Mouse (Mus musculus) gastrocnemius, postnatal 10 days (tissue): Measurements from ENCODE around the gene Olfr13. TPM values are rescaled to one million over a fixed set of nuclear protein-coding genes. Genes with fewer than 3 reads are reported as not detected.
"Not testable (repeated sequence)": the region's sequence is repeated elsewhere in the genome, so short reads cannot be mapped to it uniquely, and the experiment has no call there.

ENCODE experiments used
- DNase-seq: peaks from one replicate; pipeline ENCODE4 v3.0.0; 2021; ENCODE audit warnings: mixed read lengths
- long read RNA-seq, 2 experiments: library from polyadenylated mRNA; stranded (forward); transcript quantifications; one replicate each; pipeline ENCODE4 v2.0.0; 2021
- total RNA-seq, 2 experiments: library from RNA; stranded (reverse); gene quantifications; 2 replicates each; pipeline ENCODE4 v1.2.3; 2021

The Olfr13 gene
- total RNA-seq = not detected
- long read RNA-seq, experiment 1 = 0 reads
- long read RNA-seq, experiment 2 = 0 reads

DNA sequence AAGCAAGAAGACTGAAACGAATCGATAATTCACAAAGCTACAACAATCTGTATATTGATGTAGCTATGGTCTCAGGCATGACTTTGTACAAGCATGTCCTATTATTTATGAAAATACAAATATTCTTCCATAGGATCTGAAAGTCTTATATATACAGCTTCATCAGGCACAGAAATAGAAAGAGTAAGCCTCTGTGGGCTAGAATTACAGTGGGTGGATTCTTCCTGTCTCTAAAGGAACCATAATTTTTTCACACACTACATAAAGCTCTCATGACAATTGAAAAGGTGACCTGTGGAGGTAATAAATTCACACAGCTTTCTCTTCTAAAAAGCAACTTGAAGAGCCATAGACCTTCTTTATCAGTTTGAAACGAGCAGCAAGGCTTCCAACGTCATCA, at the start of gene Olfr13:
Gene Olfr13 (plus strand): TSS at position 301 of the 400 bp plus-strand sequence.
- DNase-seq = no peak

DNA sequence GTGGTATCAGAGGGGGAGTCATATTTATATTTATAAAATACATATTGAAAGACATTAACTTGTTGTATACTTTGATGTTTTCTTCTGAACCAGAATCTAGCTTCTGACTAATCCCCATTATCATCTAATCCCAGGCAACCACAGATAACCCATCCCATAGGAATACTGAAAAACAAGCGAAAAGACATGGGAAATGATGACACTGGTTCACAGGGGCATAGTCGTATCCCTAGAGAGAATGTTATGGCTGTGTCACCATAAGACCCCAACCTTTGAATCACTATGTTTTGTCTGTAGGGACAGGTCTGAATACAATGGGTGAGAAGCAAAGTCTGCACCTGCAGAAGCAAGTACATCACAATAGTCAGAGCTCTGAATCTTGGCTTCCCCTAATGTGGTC, 25.7 kb upstream of the Olfr13 start, which contains the start of gene Olfr237-ps1:
Gene Olfr237-ps1 (plus strand): TSS at position 301 of the 400 bp plus-strand sequence.
- DNase-seq = not testable (repeated sequence)

GRCm38 (mm10) chr6:43159502-43159901, 12.4 kb upstream of the Olfr13 start:
- DNase-seq = no peak

GRCm38 (mm10) chr6:43162982-43163381, 9.0 kb upstream of the Olfr13 start, which contains the start of gene Olfr437:
TSS of gene Olfr437 (plus strand) at chr6:43163282.
- DNase-seq = no peak

DNA sequence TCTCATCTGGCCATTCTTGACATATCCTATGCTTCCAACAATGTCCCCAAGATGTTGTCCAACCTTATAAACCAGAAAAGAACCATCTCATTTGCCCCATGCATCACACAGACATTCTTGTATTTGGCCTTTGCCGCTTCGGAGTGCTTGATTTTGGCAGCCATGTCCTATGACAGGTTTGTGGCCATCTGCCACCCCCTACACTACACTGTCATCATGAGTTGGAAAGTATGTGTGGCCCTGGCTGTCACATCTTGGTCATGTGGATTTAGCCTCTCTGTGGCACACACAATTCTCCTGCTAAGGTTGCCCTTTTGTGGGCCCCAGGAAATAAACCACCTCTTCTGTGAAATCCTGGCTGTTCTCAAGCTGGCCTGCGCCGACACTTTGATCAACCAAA, 4.7 kb upstream of the Olfr13 start:
- no peak for DNase-seq

- no peak for DNase-seq
Observed at GRCm38 (mm10) chr6:43178129-43178528, 6.2 kb downstream of the Olfr13 start.

- no peak for DNase-seq
Observed at GRCm38 (mm10) chr6:43178584-43179501, 6.9 kb downstream of the Olfr13 start.

GRCm38 (mm10) chr6:43190986-43191385, 19.0 kb downstream of the Olfr13 start:
- no peak for DNase-seq

DNA sequence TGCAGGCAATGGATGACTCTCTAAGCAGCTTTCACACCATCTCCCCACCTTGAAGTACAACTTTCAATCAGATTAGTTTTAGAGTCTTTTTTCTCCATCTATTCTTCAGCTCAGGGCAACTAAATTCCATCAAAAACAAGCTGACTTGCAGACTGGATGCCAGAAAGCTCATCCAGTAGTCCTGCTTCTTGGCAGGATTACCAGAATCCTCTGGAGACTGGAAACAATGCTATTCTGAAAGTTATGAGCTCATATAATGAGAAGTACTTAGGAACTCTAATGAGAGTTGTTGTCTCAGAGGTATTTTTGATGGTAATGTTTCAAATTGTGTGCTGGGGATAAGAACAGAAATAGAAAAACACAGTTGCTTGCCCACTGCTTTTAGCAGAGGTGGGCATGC, 24.8 kb downstream of the Olfr13 start, which contains the start of gene Olfr435:
Gene Olfr435 (plus strand): TSS at position 366 of the 400 bp plus-strand sequence.
- DNase-seq = no peak

DNA sequence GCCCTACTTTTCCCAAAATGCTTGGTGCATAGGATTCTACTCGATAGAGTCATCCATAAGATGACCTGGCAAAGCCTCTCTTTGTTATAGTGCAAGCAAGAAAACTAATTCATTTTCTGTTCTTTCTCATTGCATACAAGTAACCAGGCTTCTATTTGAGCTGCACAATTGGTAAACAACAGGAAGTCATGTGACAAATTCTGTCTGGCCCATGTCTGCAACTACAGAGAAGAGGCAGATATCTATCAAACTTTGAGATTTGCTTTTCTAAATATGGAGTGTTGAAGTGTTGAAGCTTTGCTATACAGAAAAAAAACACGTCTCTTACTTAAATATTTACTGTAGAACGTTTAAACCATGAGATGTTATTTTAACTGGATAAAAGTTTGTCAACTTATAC, 26.2 kb downstream of the Olfr13 start:
- no peak for DNase-seq

- no peak for DNase-seq
Observed at GRCm38 (mm10) chr6:43202786-43203185, 30.8 kb downstream of the Olfr13 start.

GRCm38 (mm10) chr6:43205355-43205754, 33.4 kb downstream of the Olfr13 start:
- no peak for DNase-seq

GRCm38 (mm10) chr6:43212873-43213272, 40.9 kb downstream of the Olfr13 start, which contains the start of gene Olfr434:
TSS of gene Olfr434 (plus strand) at chr6:43213021.
- DNase-seq = not testable (repeated sequence)

Other genes starting within 250 kb of the Olfr13 start
- gene Olfr444, start 223.1 kb upstream of the Olfr13 start, total RNA-seq = not detected
- gene Olfr441, start 65.8 kb upstream of the Olfr13 start, total RNA-seq = not detected
- gene Olfr237-ps1, start 25.6 kb upstream of the Olfr13 start, total RNA-seq = not detected
- gene Olfr437, start 8.9 kb upstream of the Olfr13 start, total RNA-seq = not detected
- not detected for gene Olfr435, start 25.0 kb downstream of the Olfr13 start, total RNA-seq
- gene Olfr434, start 40.9 kb downstream of the Olfr13 start, total RNA-seq = not detected
- gene Olfr47, start 59.4 kb downstream of the Olfr13 start, total RNA-seq = not detected
- gene Arhgef5, start 93.4 kb downstream of the Olfr13 start, total RNA-seq = 1 to 10 TPM; 5.5 to 9.3 TPM
- gene Nobox, start 137.4 kb downstream of the Olfr13 start, total RNA-seq = not detected